Mouse (Mus musculus): Measurements from ENCODE around the gene Amotl2. TPM values are rescaled to one million over a fixed set of nuclear protein-coding genes. Genes with fewer than 3 reads are reported as not detected.

The Amotl2 gene
- total and polyA plus RNA-seq, 3 experiments: 25.9 to 66.3 (median 56.5) TPM

DNA sequence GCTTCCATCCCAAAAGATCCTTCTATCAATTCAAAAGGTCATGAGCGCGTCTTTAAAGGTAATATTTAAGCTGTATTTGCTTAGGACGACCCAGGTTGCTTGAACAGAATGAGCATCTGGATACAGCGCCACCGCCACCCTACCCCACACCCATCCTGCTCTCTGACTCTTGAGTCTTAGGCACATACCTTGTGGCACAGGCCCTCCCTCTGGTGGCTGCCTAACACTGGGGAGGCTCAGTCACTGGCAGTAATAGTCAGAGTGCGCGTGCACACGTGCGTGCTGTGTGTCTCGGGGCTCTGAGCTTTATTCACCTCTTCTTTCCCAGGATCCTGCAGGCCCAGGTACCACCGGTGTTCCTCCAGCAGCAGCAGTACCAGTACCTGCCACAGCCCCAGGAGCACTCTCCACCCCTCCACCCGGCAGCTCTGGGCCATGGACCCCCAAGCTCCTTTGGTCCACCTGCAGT, 6.8 kb downstream of the Amotl2 start:
- H3K27ac ChIP-seq: peak overlapping the region; percentile 94
- 64% methylated on average over 12 of the region's 12 CpGs for WGBS
- peak in 1 of 2 experiments; percentile 49 for DNase-seq
- H3K9ac ChIP-seq (ENCODE audit: low read depth, low read length): peak overlapping the region; percentile 7; the same call in 1 of the 2 replicates
- H3K36me3 ChIP-seq (ENCODE audit: control insufficient read depth, insufficient read depth, low read length): peaks cover 62% of the 10 kb centered on the region
- H3K4me1 ChIP-seq (ENCODE audit: control insufficient read depth, insufficient read depth, low read length): peaks cover 48% of the 10 kb centered on the region
- no peaks in the 10 kb centered on the region for H3K27me3 ChIP-seq (ENCODE audit: control insufficient read depth, insufficient read depth, low read length)
- intact Hi-C loops (cut with DNase I): no loop called here
- H3K79me2 ChIP-seq (replicated peaks; ENCODE audit: control insufficient read depth, insufficient read depth, low read length): peaks cover 8% of the 10 kb centered on the region
- TF ChIP-seq CTCF (IDR thresholded peaks at IDR 0.05) (peak; percentile 36), POLR2A (IDR thresholded peaks at IDR 0.05; ENCODE audit: insufficient read depth, low read depth, low read length) (no peak), EP300 (IDR thresholded peaks at IDR 0.05; ENCODE audit: insufficient read depth, low read depth, low read length) (no peak)
- peak overlapping the region; percentile 50 for H3K4me3 ChIP-seq

DNA sequence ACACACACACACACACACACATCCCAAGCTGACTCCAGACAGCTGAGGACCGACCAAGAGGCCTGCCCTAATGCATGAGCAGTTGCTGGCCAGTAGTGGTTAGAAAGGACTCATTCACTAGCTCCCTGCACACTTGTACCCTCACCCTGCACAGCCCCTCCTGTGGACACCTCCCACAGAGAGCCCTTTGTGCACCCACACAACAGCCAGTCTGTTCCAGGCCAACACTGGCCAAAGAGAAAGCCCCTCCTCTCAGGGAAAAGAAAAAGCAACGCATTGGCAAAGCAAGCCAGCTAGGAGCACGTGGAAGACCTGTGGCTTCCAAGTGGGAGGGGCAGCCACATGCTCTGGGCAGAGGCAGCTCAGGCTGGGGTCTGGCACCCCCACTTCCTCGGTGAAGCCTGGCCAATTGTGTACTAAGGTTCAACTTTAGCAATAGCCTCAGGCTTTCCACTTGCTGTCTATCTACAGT, 7.6 kb downstream of the Amotl2 start:
- Histone ChIP-seq H3K27me3 (ENCODE audit: control insufficient read depth, insufficient read depth, low read length) (no peaks in the 10 kb centered on the region), H3K27ac (peak overlapping the region; percentile 94), H3K4me1 (ENCODE audit: control insufficient read depth, insufficient read depth, low read length) (peaks cover 48% of the 10 kb centered on the region), H3K9ac (ENCODE audit: low read depth, low read length) (peak overlapping the region; percentile 11; the same call in 1 of the 2 replicates), H3K79me2 (replicated peaks; ENCODE audit: control insufficient read depth, insufficient read depth, low read length) (peaks cover 6% of the 10 kb centered on the region), H3K36me3 (ENCODE audit: control insufficient read depth, insufficient read depth, low read length) (peaks cover 69% of the 10 kb centered on the region), H3K4me3 (0 out of 2 replicates have a peak overlapping the region, but pooled peaks have one; percentile 5)
- DNase-seq: peak; percentile 83 to 89
- intact Hi-C loops (cut with DNase I): no loop called here
- WGBS: 5% methylated on average over 4 of the region's 4 CpGs
- 0 out of 2 replicates have a peak, but pooled peaks have one; percentile 33 for TF ChIP-seq POLR2A (IDR thresholded peaks at IDR 0.05; ENCODE audit: insufficient read depth, low read depth, low read length)
- TF ChIP-seq CTCF (IDR thresholded peaks at IDR 0.05): no peak
- peak; percentile 92; the same call in 1 of the 2 replicates for TF ChIP-seq EP300 (IDR thresholded peaks at IDR 0.05; ENCODE audit: insufficient read depth, low read depth, low read length)

DNA sequence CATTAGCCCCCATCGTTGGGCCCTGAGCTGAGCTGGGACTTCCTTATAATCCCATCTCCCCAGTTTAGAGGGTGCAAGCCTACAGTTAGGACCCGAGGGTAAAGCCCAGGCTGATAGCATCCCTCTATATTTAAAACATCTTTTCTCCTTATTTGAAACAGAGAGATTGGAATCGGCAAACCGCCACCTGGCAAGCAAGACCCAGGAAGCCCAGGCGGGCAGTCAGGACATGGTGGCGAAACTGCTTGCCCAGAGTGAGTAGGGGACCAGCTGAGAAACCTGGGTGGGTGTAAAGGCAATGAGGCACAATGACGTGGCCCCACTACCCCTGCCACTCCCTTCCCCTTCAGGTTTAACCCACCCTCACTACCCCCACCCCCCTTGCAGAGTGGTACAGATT, 8.5 kb downstream of the Amotl2 start:
- WGBS: 36% methylated on average over 7 of the region's 7 CpGs
- Histone ChIP-seq H3K27me3 (ENCODE audit: control insufficient read depth, insufficient read depth, low read length) (no peaks in the 10 kb centered on the region), H3K9ac (ENCODE audit: low read depth, low read length) (no peak overlapping the region), H3K27ac (peak overlapping the region; percentile 94), H3K79me2 (replicated peaks; ENCODE audit: control insufficient read depth, insufficient read depth, low read length) (peaks cover 3% of the 10 kb centered on the region), H3K4me3 (no peak overlapping the region), H3K36me3 (ENCODE audit: control insufficient read depth, insufficient read depth, low read length) (peaks cover 77% of the 10 kb centered on the region), H3K4me1 (ENCODE audit: control insufficient read depth, insufficient read depth, low read length) (peaks cover 46% of the 10 kb centered on the region)
- TF ChIP-seq POLR2A (IDR thresholded peaks at IDR 0.05; ENCODE audit: insufficient read depth, low read depth, low read length) (no peak), CTCF (IDR thresholded peaks at IDR 0.05) (no peak), EP300 (IDR thresholded peaks at IDR 0.05; ENCODE audit: insufficient read depth, low read depth, low read length) (no peak)
- no peak for DNase-seq
- intact Hi-C loops (cut with DNase I): no loop called here

DNA sequence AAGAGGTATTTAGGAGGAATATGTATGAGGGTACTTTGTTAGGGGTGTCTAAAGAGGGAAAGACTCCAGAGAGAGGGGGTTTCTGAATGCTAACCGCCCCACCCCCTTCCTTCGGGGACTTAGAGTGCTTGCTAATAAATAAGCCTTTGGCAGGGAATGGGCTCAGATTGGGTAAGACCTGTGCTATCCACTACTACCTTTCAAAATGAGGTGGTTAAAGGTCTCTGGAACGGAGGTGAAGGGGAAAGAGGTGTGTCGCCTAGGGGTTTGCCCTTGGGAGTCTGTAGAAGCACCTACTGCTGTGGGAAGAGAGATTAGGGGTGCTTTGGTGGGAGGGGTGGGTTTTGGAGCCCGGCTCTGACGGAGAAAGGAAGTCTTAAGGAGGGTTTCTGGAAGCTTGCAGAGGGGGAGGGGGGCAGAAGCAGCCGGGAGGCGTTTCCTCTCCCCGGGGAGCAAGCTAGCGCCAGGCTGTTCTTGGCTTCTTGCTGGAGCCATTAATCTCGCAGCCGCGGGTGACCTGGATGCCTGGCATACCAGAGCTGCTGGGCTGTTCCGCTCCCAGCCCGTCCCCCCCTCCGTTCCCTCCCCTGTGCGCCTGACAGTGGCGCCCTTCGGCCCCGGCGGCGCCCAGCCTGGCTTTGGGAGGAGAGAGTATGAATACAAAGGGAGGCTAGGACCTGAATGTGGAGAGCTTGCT, 9.6 kb downstream of the Amotl2 start:
- H3K27ac ChIP-seq: peak overlapping the region; percentile 94
- intact Hi-C loops (cut with DNase I): loop anchor here (1.0 to 2.0 kb wide), 3 partner anchors 8 to 53 kb away; no protein-coding TSS in a partner anchor
- no peaks in the 10 kb centered on the region; the same call in 1 of the 2 replicates for H3K79me2 ChIP-seq (replicated peaks; ENCODE audit: control insufficient read depth, insufficient read depth, low read length)
- peak; percentile 46 for TF ChIP-seq POLR2A (IDR thresholded peaks at IDR 0.05; ENCODE audit: insufficient read depth, low read depth, low read length)
- peak; percentile 52 for TF ChIP-seq CTCF (IDR thresholded peaks at IDR 0.05)
- TF ChIP-seq EP300 (IDR thresholded peaks at IDR 0.05; ENCODE audit: insufficient read depth, low read depth, low read length): peak; percentile 100
- WGBS: 4% methylated on average over 22 of the region's 22 CpGs
- H3K36me3 ChIP-seq (ENCODE audit: control insufficient read depth, insufficient read depth, low read length): peaks cover 77% of the 10 kb centered on the region
- no peaks in the 10 kb centered on the region for H3K27me3 ChIP-seq (ENCODE audit: control insufficient read depth, insufficient read depth, low read length)
- peaks cover 47% of the 10 kb centered on the region for H3K4me1 ChIP-seq (ENCODE audit: control insufficient read depth, insufficient read depth, low read length)
- peak; percentile 87 to 93 for DNase-seq
- peak overlapping the region; percentile 23 for H3K4me3 ChIP-seq
- H3K9ac ChIP-seq (ENCODE audit: low read depth, low read length): peak overlapping the region; percentile 35; the same call in 1 of the 2 replicates

DNA sequence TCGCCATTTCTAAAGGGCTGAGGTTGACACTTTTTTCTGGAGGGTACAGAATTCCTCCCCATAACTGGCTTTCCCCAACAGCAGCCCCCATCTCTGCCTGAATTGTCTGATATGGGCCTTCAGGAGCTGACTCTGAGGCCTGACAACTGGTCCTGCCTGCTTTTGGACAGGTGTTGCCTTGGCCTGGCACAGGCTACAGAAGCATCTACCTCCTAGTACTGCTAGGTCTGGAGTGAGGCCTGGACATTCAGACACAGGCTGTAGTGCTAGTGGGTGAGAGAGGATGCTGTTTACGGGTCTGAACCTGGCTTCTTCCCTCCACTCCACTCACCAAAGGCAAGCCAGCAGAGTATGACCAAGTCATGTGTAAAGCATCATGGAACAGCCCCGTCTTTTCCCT, 10.3 kb downstream of the Amotl2 start:
- peak overlapping the region; percentile 38 for H3K9ac ChIP-seq (ENCODE audit: low read depth, low read length)
- H3K4me3 ChIP-seq: peak overlapping the region; percentile 19; the same call in 1 of the 2 replicates
- 48% methylated on average over 3 of the region's 3 CpGs for WGBS
- no peaks in the 10 kb centered on the region; the same call in 1 of the 2 replicates for H3K79me2 ChIP-seq (replicated peaks; ENCODE audit: control insufficient read depth, insufficient read depth, low read length)
- peak in 1 of 2 experiments; percentile 37 for DNase-seq
- H3K36me3 ChIP-seq (ENCODE audit: control insufficient read depth, insufficient read depth, low read length): peaks cover 80% of the 10 kb centered on the region
- H3K27ac ChIP-seq: peak overlapping the region; percentile 94
- intact Hi-C loops (cut with DNase I): loop anchor here (1.0 to 2.0 kb wide), 3 partner anchors 9 to 52 kb away; no protein-coding TSS in a partner anchor
- no peaks in the 10 kb centered on the region for H3K27me3 ChIP-seq (ENCODE audit: control insufficient read depth, insufficient read depth, low read length)
- H3K4me1 ChIP-seq (ENCODE audit: control insufficient read depth, insufficient read depth, low read length): peaks cover 48% of the 10 kb centered on the region
- no peak for TF ChIP-seq POLR2A (IDR thresholded peaks at IDR 0.05; ENCODE audit: insufficient read depth, low read depth, low read length)
